Mouse (Mus musculus): ENCODE results near the gene Gm10722.
"Not testable (repeated sequence)": the region's sequence is repeated elsewhere in the genome, so short reads cannot be mapped to it uniquely, and the experiment has no call there.

The Gm10722 gene

GRCm38 (mm10) chr9:3000445-3000972 is at the start of gene Gm10722:
Gm10722 (plus strand) TSS chr9:3000922.
- DNase-seq (ENCODE audit: low spot score in 2 of 2): peak in 1 of 2 experiments; percentile 5

- DNase-seq (ENCODE audit: low spot score in 2 of 2): peak in 1 of 2 experiments; percentile 2
These were observed 284 bp downstream of the Gm10722 start for GRCm38 (mm10) chr9:3001006-3001405.

- DNase-seq (ENCODE audit: low spot score in 2 of 2): peak; percentile 79 to 99
These were observed 1.4 kb downstream of the Gm10722 start for GRCm38 (mm10) chr9:3001948-3002659.

GRCm38 (mm10) chr9:3002794-3003396 is 2.2 kb downstream of the Gm10722 start, which contains the start of gene Gm11168:
Gm11168 (plus strand) TSS chr9:3003346.
- DNase-seq (ENCODE audit: low spot score in 2 of 2): not testable (repeated sequence)

GRCm38 (mm10) chr9:3006179-3006578 is 5.5 kb downstream of the Gm10722 start:
- DNase-seq (ENCODE audit: low spot score in 2 of 2): not testable (repeated sequence)

- peak; percentile 86 to 92 for DNase-seq (ENCODE audit: low spot score in 2 of 2)
These were observed 5.9 kb downstream of the Gm10722 start for GRCm38 (mm10) chr9:3006636-3007035.

- DNase-seq (ENCODE audit: low spot score in 2 of 2): not testable (repeated sequence)
These were observed 6.5 kb downstream of the Gm10722 start for GRCm38 (mm10) chr9:3007272-3007671.

- DNase-seq (ENCODE audit: low spot score in 2 of 2): not testable (repeated sequence)
These were observed 8.6 kb downstream of the Gm10722 start for GRCm38 (mm10) chr9:3009331-3009730.

GRCm38 (mm10) chr9:3012054-3012621 is 11.4 kb downstream of the Gm10722 start:
- DNase-seq (ENCODE audit: low spot score in 2 of 2): not testable (repeated sequence)

GRCm38 (mm10) chr9:3012733-3013279 is 12.1 kb downstream of the Gm10722 start, which contains the start of gene Gm10721:
Gm10721 (plus strand) TSS chr9:3013140.
- not testable (repeated sequence) for DNase-seq (ENCODE audit: low spot score in 2 of 2)

- not testable (repeated sequence) for DNase-seq (ENCODE audit: low spot score in 2 of 2)
These were observed 14.6 kb downstream of the Gm10722 start, which contains the start of gene Gm10720 for GRCm38 (mm10) chr9:3015354-3015753. Gm10720 (plus strand) TSS chr9:3015654.

- not testable (repeated sequence) for DNase-seq (ENCODE audit: low spot score in 2 of 2)
These were observed 15.2 kb downstream of the Gm10722 start for GRCm38 (mm10) chr9:3015896-3016295.

- not testable (repeated sequence) for DNase-seq (ENCODE audit: low spot score in 2 of 2)
These were observed 16.4 kb downstream of the Gm10722 start, which contains the start of gene Gm10719 for GRCm38 (mm10) chr9:3017108-3017507. Gm10719 (plus strand) TSS chr9:3017408.

GRCm38 (mm10) chr9:3018944-3019343 is 18.2 kb downstream of the Gm10722 start:
- DNase-seq (ENCODE audit: low spot score in 2 of 2): not testable (repeated sequence)

- peak in 1 of 2 experiments; percentile 24 for DNase-seq (ENCODE audit: low spot score in 2 of 2)
These were observed 19.4 kb downstream of the Gm10722 start for GRCm38 (mm10) chr9:3019835-3020727.

GRCm38 (mm10) chr9:3022316-3023008 is 21.7 kb downstream of the Gm10722 start:
- DNase-seq (ENCODE audit: low spot score in 2 of 2): peak in 1 of 2 experiments; percentile 65

GRCm38 (mm10) chr9:3023312-3023984 is 22.7 kb downstream of the Gm10722 start, which contains the start of gene Gm10718:
Gm10718 (plus strand) TSS chr9:3023547.
- peak in 1 of 2 experiments; percentile 3 for DNase-seq (ENCODE audit: low spot score in 2 of 2)

- peak; percentile 63 to 67 for DNase-seq (ENCODE audit: low spot score in 2 of 2)
These were observed 23.4 kb downstream of the Gm10722 start for GRCm38 (mm10) chr9:3023985-3024648.
